Mouse (Mus musculus): ENCODE results near the gene Cd5l. TPM values are rescaled to one million over a fixed set of nuclear protein-coding genes. Genes with fewer than 3 reads are reported as not detected.
"Not testable (repeated sequence)": the region's sequence is repeated elsewhere in the genome, so short reads cannot be mapped to it uniquely, and the experiment has no call there.

The Cd5l gene
- polyA plus RNA-seq (2016; fragmentation: Nextera tagmentation; extraction: Ambion mirVana) = not detected in 2 replicates

DNA sequence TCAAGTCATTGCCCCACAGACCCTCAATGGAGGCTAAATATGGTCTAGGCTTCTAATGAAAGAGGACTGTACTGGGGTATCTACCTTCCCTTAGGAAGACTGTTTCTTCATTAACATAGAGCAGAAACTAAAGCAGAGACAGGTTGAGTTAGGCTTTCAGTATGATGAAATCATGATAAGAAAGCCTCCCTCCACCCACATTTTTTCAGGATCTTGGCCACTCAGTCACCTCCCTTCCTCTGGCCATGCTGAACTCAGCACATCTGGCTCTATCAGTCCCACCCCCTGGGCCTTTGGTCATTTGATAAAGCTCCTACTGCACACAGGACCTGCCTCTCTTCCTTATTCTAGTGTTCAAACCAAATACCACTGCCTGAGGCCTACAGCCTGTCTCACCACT, at the start of gene Cd5l:
Gene Cd5l (plus strand): TSS at position 301 of the 400 bp plus-strand sequence.
- no peak within 1 kb of the TSS for H3K4me2 ChIP-seq
- H3K4me1 ChIP-seq = no peaks in the 10 kb centered on the region
- H3K4me3 ChIP-seq (replicated peaks) = no peak within 1 kb of the TSS
- H3K9me3 ChIP-seq = no peaks in the 10 kb centered on the region
- no peak within 1 kb of the TSS for H3K9ac ChIP-seq
- ATAC-seq (ENCODE audit: low FRiP score) = no peak
- H3K27me3 ChIP-seq = no peaks in the 10 kb centered on the region
- no peaks in the 10 kb centered on the region for H3K36me3 ChIP-seq (replicated peaks)
- H3K27ac ChIP-seq = no peak within 1 kb of the TSS

DNA sequence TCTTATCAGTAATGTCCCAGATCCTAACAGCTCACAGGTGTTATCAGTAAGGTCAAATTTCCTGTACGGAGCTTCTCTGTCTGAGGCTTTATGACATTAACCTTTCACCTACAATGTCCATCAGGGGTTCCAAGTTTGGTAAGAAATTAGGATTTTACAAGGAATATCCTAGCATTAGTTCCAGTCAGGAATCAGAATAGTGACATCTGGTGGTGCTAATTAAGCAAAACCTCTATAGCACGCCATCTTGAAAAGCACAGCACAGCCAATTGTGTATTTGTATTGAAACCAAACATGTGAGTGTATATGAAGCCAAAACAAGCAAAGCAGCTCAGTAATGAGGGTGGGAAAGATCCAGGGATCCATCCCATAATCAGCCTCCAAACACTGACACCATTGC, 47.8 kb upstream of the Cd5l start:
- Histone ChIP-seq H3K27ac (no peak overlapping the region), H3K4me2 (no peak overlapping the region), H3K4me3 (replicated peaks) (no peak overlapping the region), H3K9me3 (no peaks in the 10 kb centered on the region), H3K36me3 (replicated peaks) (no peaks in the 10 kb centered on the region), H3K27me3 (no peaks in the 10 kb centered on the region), H3K9ac (no peak overlapping the region), H3K4me1 (no peaks in the 10 kb centered on the region)
- no peak for ATAC-seq (ENCODE audit: low FRiP score)
- WGBS = 82% methylated on average over 2 of the region's 2 CpGs

- Histone ChIP-seq H3K36me3 (replicated peaks) (no peaks in the 10 kb centered on the region), H3K4me2 (no peak overlapping the region), H3K27ac (no peak overlapping the region), H3K4me1 (no peaks in the 10 kb centered on the region), H3K9ac (no peak overlapping the region), H3K27me3 (no peaks in the 10 kb centered on the region), H3K4me3 (replicated peaks) (no peak overlapping the region), H3K9me3 (no peaks in the 10 kb centered on the region)
- no peak for ATAC-seq (ENCODE audit: low FRiP score)
- WGBS = 53% methylated on average over 4 of the region's 4 CpGs
Measured at GRCm38 (mm10) chr3:87322557-87322956, 35.1 kb upstream of the Cd5l start.

DNA sequence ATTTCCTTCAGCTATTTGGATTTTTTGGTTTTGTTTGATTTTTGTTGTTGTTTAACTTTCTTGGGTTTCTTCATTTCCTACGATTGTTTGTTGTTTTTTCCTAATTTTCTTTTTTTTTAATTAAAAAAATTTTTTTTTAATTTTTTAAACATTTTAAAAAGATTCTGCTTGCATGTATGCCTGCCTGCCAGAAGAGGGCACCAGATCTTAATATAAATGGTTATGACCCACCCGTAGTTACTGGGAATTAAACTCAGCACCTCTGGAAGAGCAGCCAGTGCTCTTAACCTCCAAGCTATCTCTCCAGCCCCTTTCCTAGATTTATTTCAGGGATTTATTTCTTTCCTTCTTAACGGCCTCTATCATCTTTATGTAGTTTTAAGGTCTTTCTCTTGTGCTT, 33.9 kb upstream of the Cd5l start:
- no peaks in the 10 kb centered on the region for H3K9me3 ChIP-seq
- no peak overlapping the region for H3K4me3 ChIP-seq (replicated peaks)
- H3K36me3 ChIP-seq (replicated peaks) = no peaks in the 10 kb centered on the region
- no peaks in the 10 kb centered on the region for H3K4me1 ChIP-seq
- no peak overlapping the region for H3K27ac ChIP-seq
- no peak overlapping the region for H3K9ac ChIP-seq
- no peak for ATAC-seq (ENCODE audit: low FRiP score)
- WGBS = 21% methylated on average over 3 of the region's 3 CpGs
- H3K4me2 ChIP-seq = no peak overlapping the region
- no peaks in the 10 kb centered on the region for H3K27me3 ChIP-seq

DNA sequence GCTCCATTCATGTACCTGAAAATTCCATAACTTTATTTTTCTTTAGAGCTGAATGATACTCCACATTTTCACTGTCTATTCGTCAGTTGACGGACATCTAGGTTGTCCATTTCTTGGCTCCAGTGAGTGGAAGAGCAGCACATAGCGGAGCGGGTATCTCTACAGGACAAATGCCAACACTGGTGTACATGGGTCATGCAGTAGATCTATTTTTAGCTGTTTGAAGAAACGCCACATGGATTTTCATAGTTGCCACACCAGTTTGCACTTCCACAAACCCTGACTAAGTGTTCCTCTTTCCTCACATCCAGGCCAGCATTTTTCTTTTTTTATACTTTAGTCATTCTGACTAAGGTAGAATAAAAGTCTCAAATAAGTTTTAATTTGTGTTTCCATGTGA, 19.8 kb upstream of the Cd5l start:
- H3K36me3 ChIP-seq (replicated peaks) = no peaks in the 10 kb centered on the region
- 95% methylated on average over 5 of the region's 5 CpGs for WGBS
- H3K27me3 ChIP-seq = no peaks in the 10 kb centered on the region
- H3K9me3 ChIP-seq = no peaks in the 10 kb centered on the region
- no peak overlapping the region for H3K9ac ChIP-seq
- no peak overlapping the region for H3K4me2 ChIP-seq
- no peaks in the 10 kb centered on the region for H3K4me1 ChIP-seq
- H3K4me3 ChIP-seq (replicated peaks) = no peak overlapping the region
- no peak for ATAC-seq (ENCODE audit: low FRiP score)
- H3K27ac ChIP-seq = no peak overlapping the region

DNA sequence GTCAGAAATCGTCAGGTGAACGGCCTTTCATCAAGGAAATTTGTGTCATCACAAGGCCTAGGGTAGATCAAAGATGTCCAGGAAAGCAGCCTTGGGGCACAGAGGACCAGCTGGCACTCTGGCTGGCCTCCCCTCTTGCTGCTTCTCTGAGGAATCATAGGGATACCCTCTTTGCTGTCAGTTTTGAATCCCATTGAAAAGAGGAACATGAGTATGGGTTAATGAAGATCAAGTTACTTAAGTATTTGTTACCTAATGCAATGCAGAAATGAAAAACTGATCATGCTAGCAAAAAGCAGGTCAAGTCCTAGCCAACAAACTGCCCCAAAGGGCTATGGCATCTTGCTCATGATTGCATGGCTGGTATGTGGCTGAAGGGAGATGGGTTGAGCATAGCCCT, 6.7 kb upstream of the Cd5l start:
- H3K27ac ChIP-seq; H3K9ac ChIP-seq; H3K4me2 ChIP-seq; H3K4me3 ChIP-seq (replicated peaks); ATAC-seq (ENCODE audit: low FRiP score); H3K4me1 ChIP-seq; H3K9me3 ChIP-seq; H3K27me3 ChIP-seq; H3K36me3 ChIP-seq (replicated peaks): not testable (repeated sequence)
- 88% methylated on average over 2 of the region's 2 CpGs for WGBS

GRCm38 (mm10) chr3:87359215-87359614, 1.5 kb downstream of the Cd5l start:
- Histone ChIP-seq H3K9me3 (no peaks in the 10 kb centered on the region), H3K9ac (no peak overlapping the region), H3K4me3 (replicated peaks) (no peak overlapping the region), H3K4me2 (no peak overlapping the region), H3K27ac (no peak overlapping the region), H3K36me3 (replicated peaks) (no peaks in the 10 kb centered on the region), H3K4me1 (no peaks in the 10 kb centered on the region), H3K27me3 (no peaks in the 10 kb centered on the region)
- no peak for ATAC-seq (ENCODE audit: low FRiP score)

GRCm38 (mm10) chr3:87360466-87360865, 2.8 kb downstream of the Cd5l start:
- H3K4me1 ChIP-seq = no peaks in the 10 kb centered on the region
- no peak overlapping the region for H3K27ac ChIP-seq
- H3K9ac ChIP-seq = no peak overlapping the region
- no peaks in the 10 kb centered on the region for H3K27me3 ChIP-seq
- no peak for ATAC-seq (ENCODE audit: low FRiP score)
- H3K4me3 ChIP-seq (replicated peaks) = no peak overlapping the region
- WGBS = 88% methylated on average over 6 of the region's 6 CpGs
- H3K4me2 ChIP-seq = no peak overlapping the region
- H3K36me3 ChIP-seq (replicated peaks) = no peaks in the 10 kb centered on the region
- H3K9me3 ChIP-seq = no peaks in the 10 kb centered on the region

DNA sequence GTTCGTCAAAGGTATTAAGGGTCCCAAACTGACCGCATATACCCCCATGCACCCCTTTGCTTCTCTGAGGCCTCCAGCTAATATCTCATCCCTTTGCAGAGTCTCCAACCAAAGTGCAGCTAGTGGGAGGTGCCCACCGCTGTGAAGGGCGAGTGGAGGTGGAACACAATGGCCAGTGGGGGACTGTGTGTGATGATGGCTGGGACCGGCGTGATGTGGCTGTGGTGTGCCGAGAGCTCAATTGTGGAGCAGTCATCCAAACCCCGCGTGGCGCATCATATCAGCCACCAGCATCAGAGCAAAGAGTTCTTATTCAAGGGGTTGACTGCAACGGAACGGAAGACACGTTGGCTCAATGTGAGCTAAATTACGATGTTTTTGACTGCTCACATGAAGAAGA, 8.0 kb downstream of the Cd5l start:
- no peak for ATAC-seq (ENCODE audit: low FRiP score)
- H3K27me3 ChIP-seq = no peaks in the 10 kb centered on the region
- H3K36me3 ChIP-seq (replicated peaks) = no peaks in the 10 kb centered on the region
- H3K4me3 ChIP-seq (replicated peaks) = no peak overlapping the region
- no peak overlapping the region for H3K27ac ChIP-seq
- no peaks in the 10 kb centered on the region for H3K4me1 ChIP-seq
- no peak overlapping the region for H3K4me2 ChIP-seq
- H3K9me3 ChIP-seq = no peaks in the 10 kb centered on the region
- WGBS = 92% methylated on average over 14 of the region's 14 CpGs
- no peak overlapping the region for H3K9ac ChIP-seq

GRCm38 (mm10) chr3:87367511-87367910, 9.8 kb downstream of the Cd5l start:
- H3K4me2 ChIP-seq = no peak overlapping the region
- no peak overlapping the region for H3K27ac ChIP-seq
- H3K36me3 ChIP-seq (replicated peaks) = no peaks in the 10 kb centered on the region
- no peaks in the 10 kb centered on the region for H3K27me3 ChIP-seq
- no peaks in the 10 kb centered on the region for H3K9me3 ChIP-seq
- 84% methylated on average over 10 of the region's 10 CpGs for WGBS
- H3K4me1 ChIP-seq = no peaks in the 10 kb centered on the region
- no peak overlapping the region for H3K4me3 ChIP-seq (replicated peaks)
- ATAC-seq (ENCODE audit: low FRiP score) = no peak
- H3K9ac ChIP-seq = no peak overlapping the region

GRCm38 (mm10) chr3:87369181-87369580, 11.5 kb downstream of the Cd5l start:
- H3K27ac ChIP-seq = no peak overlapping the region
- no peak for ATAC-seq (ENCODE audit: low FRiP score)
- H3K36me3 ChIP-seq (replicated peaks) = no peaks in the 10 kb centered on the region
- H3K9me3 ChIP-seq = no peaks in the 10 kb centered on the region
- H3K9ac ChIP-seq = no peak overlapping the region
- no peak overlapping the region for H3K4me2 ChIP-seq
- no peaks in the 10 kb centered on the region for H3K4me1 ChIP-seq
- H3K27me3 ChIP-seq = no peaks in the 10 kb centered on the region
- 83% methylated on average over 5 of the region's 5 CpGs for WGBS
- H3K4me3 ChIP-seq (replicated peaks) = no peak overlapping the region

GRCm38 (mm10) chr3:87376195-87377165, 18.8 kb downstream of the Cd5l start, which contains the start of gene Fcrl1:
Gene Fcrl1 (plus strand): TSS chr3:87376387.
- Histone ChIP-seq H3K36me3 (replicated peaks) (no peaks in the 10 kb centered on the region), H3K4me2 (no peak within 1 kb of the TSS), H3K9me3 (no peaks in the 10 kb centered on the region), H3K9ac (no peak within 1 kb of the TSS), H3K27ac (no peak within 1 kb of the TSS), H3K4me3 (replicated peaks) (no peak within 1 kb of the TSS), H3K4me1 (no peaks in the 10 kb centered on the region), H3K27me3 (no peaks in the 10 kb centered on the region)
- ATAC-seq (ENCODE audit: low FRiP score) = no peak
- WGBS = 91% methylated on average over 18 of the region's 18 CpGs

DNA sequence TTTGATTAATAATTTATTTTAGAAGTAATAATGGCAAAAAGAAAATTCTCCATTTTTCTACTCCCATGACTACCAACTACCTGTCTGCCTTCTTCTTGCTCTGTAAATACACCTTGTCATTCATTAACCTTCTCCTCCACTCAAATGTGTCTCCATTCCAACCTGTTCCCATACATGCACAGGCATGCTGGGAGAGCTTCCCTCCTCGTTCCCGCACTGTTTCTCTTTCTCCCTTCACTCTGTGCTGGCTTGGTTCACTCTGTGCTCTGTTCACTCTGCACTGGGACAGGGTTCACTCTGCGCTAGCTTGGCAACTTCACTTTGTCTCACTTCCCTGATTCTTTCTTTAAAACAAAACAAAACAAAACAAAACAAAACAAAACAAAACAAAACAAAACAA, 19.5 kb downstream of the Cd5l start:
- H3K9ac ChIP-seq = no peak overlapping the region

More for the DNA sequence above, 19.5 kb downstream of the Cd5l start:
- H3K27me3 ChIP-seq = no peaks in the 10 kb centered on the region
- no peak overlapping the region for H3K27ac ChIP-seq
- H3K9me3 ChIP-seq = no peaks in the 10 kb centered on the region
- H3K4me1 ChIP-seq = no peaks in the 10 kb centered on the region
- ATAC-seq (ENCODE audit: low FRiP score) = no peak
- H3K36me3 ChIP-seq (replicated peaks) = no peaks in the 10 kb centered on the region
- H3K4me3 ChIP-seq (replicated peaks) = no peak overlapping the region
- no peak overlapping the region for H3K4me2 ChIP-seq
- WGBS = 75% methylated on average over 3 of the region's 3 CpGs
